Comparison of ENCODE assay signal across 11 mouse cellular contexts in genomic region chr7:138605923-138606322, GRCm38 (mm10).
"Had no signal": no experiment of that assay in that cellular context is flagged by ENCODE, and none has a peak within 500 bp of the region (broad histone marks: within the 10 kb centered on the region; RNA-seq: fewer than 3 reads in every experiment).

No protein-coding gene starts in this region.

- H3K9ac ChIP-seq: liver, embryonic 15.5 days had no signal

- H3K4me1 ChIP-seq: liver, embryonic 15.5 days had no signal

- H3K27ac ChIP-seq: limb, embryonic 10.5 days; liver, embryonic 15.5 days; stomach, postnatal 0 days had no signal

- H3K36me3 ChIP-seq: limb, embryonic 10.5 days; liver, embryonic 15.5 days had no signal

- H3K4me2 ChIP-seq: liver, embryonic 11.5 days; liver, embryonic 15.5 days had no signal

- ATAC-seq: lung, postnatal 0 days had no signal

- DNase-seq: kidney, adult 18-20 months; kidney, postnatal 14 days; lung, adult 2 months; lung, postnatal 36 days; thymus, adult 2 months; thymus, postnatal 25 days had no signal

- H3K4me3 ChIP-seq: limb, embryonic 10.5 days; liver, embryonic 15.5 days had no signal

- H3K27me3 ChIP-seq: liver, embryonic 15.5 days had no signal

- H3K9me3 ChIP-seq: limb, embryonic 10.5 days; liver, embryonic 15.5 days had no signal
